Mouse (Mus musculus): ENCODE results near the gene Cd300ld2.
"Not testable (repeated sequence)": the region's sequence is repeated elsewhere in the genome, so short reads cannot be mapped to it uniquely, and the experiment has no call there.

GRCm38 (mm10) chr11:115037669-115038068 is 21.7 kb upstream of the Cd300ld2 start, which contains the start of gene Cd300ld5:
- not testable (repeated sequence) for TF ChIP-seq CTCF, EP300 (IDR thresholded peaks at IDR 0.05; ENCODE audit: low read depth)
